Mouse (Mus musculus) neural tube, embryonic 12.5 days (tissue): Measurements from ENCODE around the gene Hoxa5. TPM values are rescaled to one million over a fixed set of nuclear protein-coding genes. Genes with fewer than 3 reads are reported as not detected.

Experiments
- ATAC-seq: fragments of 200-750 bp; cut with Nextera tagmentation; 2 replicates; pipeline ENCODE4 v1.8.0; 2017; ENCODE audit warnings: low read depth, mild to moderate bottlenecking, moderate TSS enrichment, moderate library complexity; ENCODE audit not compliant: low FRiP score
- H3K27ac ChIP-seq: fragments of 300-500 bp; sonication (generic); 2 replicates; pipeline ENCODE4 v1.5.1; 2016
- H3K27me3 ChIP-seq: fragments of 300-500 bp; sonication (generic); replicated peaks from 2 replicates; pipeline ENCODE4 v1.6.1; 2016; ENCODE audit warnings: mild to moderate bottlenecking
- H3K36me3 ChIP-seq: fragments of 300-500 bp; sonication (generic); 2 replicates; pipeline ENCODE4 v1.6.1; 2016; ENCODE audit warnings: mild to moderate bottlenecking
- H3K4me1 ChIP-seq: fragments of 300-500 bp; sonication (generic); 2 replicates; pipeline ENCODE4 v1.6.1; 2016
- H3K4me2 ChIP-seq: fragments of 300-500 bp; sonication (generic); replicated peaks from 2 replicates; pipeline ENCODE4 v1.6.1; 2016; ENCODE audit warnings: mild to moderate bottlenecking
- H3K4me3 ChIP-seq: fragments of 300-500 bp; sonication (generic); 2 replicates; pipeline ENCODE4 v1.5.1; 2016
- H3K9ac ChIP-seq: fragments of 300-500 bp; sonication (generic); 2 replicates; pipeline ENCODE4 v1.6.1; 2016; ENCODE audit warnings: mild to moderate bottlenecking
- H3K9me3 ChIP-seq: fragments of 300-500 bp; sonication (generic); 2 replicates; pipeline ENCODE4 v1.6.1; 2016; ENCODE audit warnings: mild to moderate bottlenecking
- WGBS: fragments of 180-500 bp; shearing (Covaris S2); methylation state at CpG from one replicate; pipeline ENCODE4 v1.1.7; 2016; 5-methylcytosine and 5-hydroxymethylcytosine counted together
- polyA plus RNA-seq: library from polyadenylated mRNA; unstranded; fragments of >200 nt; fragmentation: Nextera tagmentation; extraction: Ambion mirVana; gene quantifications from 2 replicates; pipeline ENCODE4 v1.2.1, GENCODE M21; 2016

Gene Hoxa5
- polyA plus RNA-seq, 1 experiment from 2014 or later: 72.6 TPM

- Histone ChIP-seq H3K9ac (peak overlapping the region; percentile 100), H3K9me3 (no peaks in the 10 kb centered on the region), H3K36me3 (peaks cover 32% of the 10 kb centered on the region), H3K27me3 (no peaks in the 10 kb centered on the region), H3K4me1 (peaks cover 47% of the 10 kb centered on the region), H3K4me2 (peak overlapping the region; percentile 99), H3K4me3 (peak overlapping the region; percentile 92), H3K27ac (peak overlapping the region; percentile 99)
- ATAC-seq: no peak
These were observed 3.2 kb upstream of the Hoxa5 start for GRCm38 (mm10) chr6:52207684-52207976.

- no peak for ATAC-seq
- Histone ChIP-seq H3K4me1 (peaks cover 52% of the 10 kb centered on the region), H3K27ac (peak overlapping the region; percentile 99), H3K4me3 (peak overlapping the region; percentile 92), H3K9me3 (no peaks in the 10 kb centered on the region), H3K4me2 (peak overlapping the region; percentile 99), H3K9ac (peak overlapping the region; percentile 100), H3K27me3 (no peaks in the 10 kb centered on the region), H3K36me3 (peaks cover 36% of the 10 kb centered on the region)
- 3% methylated on average over 4 of the region's 4 CpGs for WGBS
These were observed 2.7 kb upstream of the Hoxa5 start for GRCm38 (mm10) chr6:52206882-52207683.

DNA sequence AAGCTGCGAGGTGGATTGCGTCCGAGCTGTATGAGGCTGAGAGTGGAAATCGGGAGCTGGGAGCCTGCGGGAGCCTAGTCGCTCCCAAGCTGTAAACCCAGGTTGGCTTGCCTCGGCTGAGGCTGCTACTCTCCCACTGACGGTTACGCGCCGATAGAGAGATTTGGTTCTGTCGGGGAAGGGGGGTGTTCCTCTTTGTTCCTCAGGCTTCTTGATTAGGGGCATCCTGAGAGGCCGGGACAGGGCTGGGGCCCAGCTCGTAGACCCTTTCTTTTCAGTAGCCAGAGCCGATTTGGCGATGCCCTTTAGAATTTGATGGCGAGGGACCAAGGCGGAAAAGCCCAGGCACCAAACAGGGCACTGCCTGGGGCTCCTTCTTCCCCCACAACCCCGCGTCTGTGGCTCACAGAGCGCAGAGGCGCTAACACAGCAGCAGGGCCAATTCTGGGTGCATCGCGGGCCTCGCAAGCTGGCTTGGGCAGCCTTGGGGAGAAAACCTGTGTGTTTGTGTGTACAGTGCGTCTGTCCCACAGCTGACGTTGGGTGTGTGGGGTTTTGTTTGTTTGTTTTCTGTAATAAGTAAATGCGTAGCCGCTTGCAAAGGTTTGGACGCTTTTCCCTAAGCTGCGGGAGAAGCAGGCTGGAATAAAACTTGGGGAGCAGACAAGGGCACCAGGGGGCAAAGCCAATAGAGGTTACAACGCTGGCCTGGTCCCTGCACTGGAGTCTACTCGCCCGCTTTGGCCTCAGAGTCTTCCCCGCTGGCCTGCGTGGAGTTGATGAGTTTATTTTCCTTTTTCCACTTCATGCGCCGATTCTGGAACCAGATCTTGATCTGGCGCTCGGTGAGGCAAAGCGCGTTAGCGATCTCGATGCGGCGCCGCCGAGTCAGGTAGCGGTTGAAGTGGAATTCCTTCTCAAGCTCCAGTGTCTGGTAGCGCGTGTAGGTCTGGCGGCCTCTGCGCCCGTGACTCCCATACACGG, 1.5 kb upstream of the Hoxa5 start:
- Histone ChIP-seq H3K36me3 (peaks cover 44% of the 10 kb centered on the region), H3K4me2 (peak overlapping the region; percentile 99), H3K9ac (peak overlapping the region; percentile 100), H3K4me3 (peak overlapping the region; percentile 92), H3K27me3 (no peaks in the 10 kb centered on the region), H3K4me1 (peaks cover 62% of the 10 kb centered on the region), H3K9me3 (no peaks in the 10 kb centered on the region), H3K27ac (peak overlapping the region; percentile 99)
- ATAC-seq: no peak
- WGBS: 1% methylated on average over 55 of the region's 55 CpGs

GRCm38 (mm10) chr6:52205221-52205620, 834 bp upstream of the Hoxa5 start:
- Histone ChIP-seq H3K4me1 (peaks cover 69% of the 10 kb centered on the region), H3K9ac (peak overlapping the region; percentile 100), H3K4me2 (peak overlapping the region; percentile 99), H3K9me3 (no peaks in the 10 kb centered on the region), H3K27ac (peak overlapping the region; percentile 99), H3K36me3 (peaks cover 48% of the 10 kb centered on the region), H3K4me3 (peak overlapping the region; percentile 92), H3K27me3 (no peaks in the 10 kb centered on the region)
- WGBS: 1% methylated on average over 14 of the region's 14 CpGs
- ATAC-seq: no peak

DNA sequence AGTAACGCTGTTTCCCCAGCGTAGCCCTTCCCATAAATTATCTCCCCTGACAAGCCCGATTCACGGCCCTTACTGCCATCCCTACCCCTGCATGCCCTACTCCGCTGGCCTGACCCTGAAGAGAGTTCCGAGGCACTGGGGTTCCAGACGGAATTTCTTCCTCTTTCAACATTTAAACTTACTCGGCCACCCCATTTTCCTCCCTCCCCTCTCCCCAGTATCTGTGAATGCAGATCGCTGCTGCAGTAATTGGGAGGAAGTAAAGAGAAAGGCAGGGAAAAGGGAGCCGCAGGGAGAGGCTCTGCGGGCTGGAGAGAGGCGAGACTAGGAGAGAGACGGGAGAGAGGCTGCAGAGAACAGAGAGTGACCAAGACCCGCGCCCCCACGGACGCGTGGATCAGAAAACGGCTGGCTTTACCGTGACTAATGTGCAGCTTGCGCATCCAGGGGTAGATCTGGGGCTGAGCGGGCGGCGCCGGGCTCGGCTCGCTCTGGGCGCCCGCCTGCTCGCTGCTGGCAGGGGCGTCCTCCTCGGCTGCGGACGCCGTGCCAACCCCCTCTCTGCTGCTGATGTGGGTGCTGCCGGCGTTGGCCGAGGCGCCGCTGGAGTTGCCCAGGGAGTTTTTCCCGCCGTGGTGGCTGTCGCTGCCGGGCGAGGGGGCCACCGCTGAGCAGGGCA, 877 bp downstream of the Hoxa5 start:
- H3K9ac ChIP-seq: peak overlapping the region; percentile 100
- no peaks in the 10 kb centered on the region for H3K9me3 ChIP-seq
- under 1% methylated on average over 46 of the region's 46 CpGs for WGBS
- H3K27me3 ChIP-seq: no peaks in the 10 kb centered on the region
- peaks cover 48% of the 10 kb centered on the region for H3K36me3 ChIP-seq
- ATAC-seq: peak; percentile 49
- peak overlapping the region; percentile 99 for H3K27ac ChIP-seq
- peak overlapping the region; percentile 92 for H3K4me3 ChIP-seq
- H3K4me1 ChIP-seq: peaks cover 82% of the 10 kb centered on the region
- peak overlapping the region; percentile 99 for H3K4me2 ChIP-seq

- no peak for ATAC-seq
- H3K9ac ChIP-seq: peak overlapping the region; percentile 100
- WGBS: 2% methylated on average over 10 of the region's 10 CpGs
These were observed 1.3 kb downstream of the Hoxa5 start for GRCm38 (mm10) chr6:52203121-52203370.

GRCm38 (mm10) chr6:52202362-52203120, 1.8 kb downstream of the Hoxa5 start:
- Histone ChIP-seq H3K4me3 (peak overlapping the region; percentile 92), H3K27ac (peak overlapping the region; percentile 99), H3K9ac (peak overlapping the region; percentile 100), H3K27me3 (no peaks in the 10 kb centered on the region), H3K36me3 (peaks cover 48% of the 10 kb centered on the region), H3K9me3 (no peaks in the 10 kb centered on the region), H3K4me1 (peaks cover 84% of the 10 kb centered on the region), H3K4me2 (peak overlapping the region; percentile 99)
- 3% methylated on average over 22 of the region's 22 CpGs for WGBS
- no peak for ATAC-seq

More at GRCm38 (mm10) chr6:52203121-52203370, 1.3 kb downstream of the Hoxa5 start:
- peak overlapping the region; percentile 99 for H3K4me2 ChIP-seq
- H3K27me3 ChIP-seq: no peaks in the 10 kb centered on the region
- peak overlapping the region; percentile 92 for H3K4me3 ChIP-seq
- H3K27ac ChIP-seq: peak overlapping the region; percentile 99
- peaks cover 48% of the 10 kb centered on the region for H3K36me3 ChIP-seq
- H3K4me1 ChIP-seq: peaks cover 83% of the 10 kb centered on the region
- no peaks in the 10 kb centered on the region for H3K9me3 ChIP-seq

DNA sequence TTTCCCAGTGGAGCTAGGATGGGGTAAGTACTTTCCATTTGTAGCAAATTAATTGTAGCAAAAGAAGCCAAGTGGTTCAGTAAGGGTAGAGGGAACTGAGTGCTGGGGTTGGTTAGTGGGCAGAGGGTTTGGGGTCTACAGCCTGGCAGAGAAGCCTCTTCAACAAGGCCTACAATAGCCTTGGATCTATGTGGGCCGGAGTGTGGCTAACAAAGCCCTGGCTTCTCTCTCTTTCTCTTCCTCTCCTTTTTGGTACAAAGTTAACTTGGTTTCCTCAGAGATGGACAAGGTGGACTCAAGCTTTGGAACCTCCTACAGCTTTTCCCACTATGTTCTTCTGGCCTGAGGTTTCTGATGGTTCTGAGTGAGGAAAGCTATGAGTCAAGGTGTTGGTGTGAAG, 3.1 kb downstream of the Hoxa5 start:
- Histone ChIP-seq H3K27ac (peak overlapping the region; percentile 80), H3K4me3 (peak overlapping the region; percentile 41), H3K9me3 (no peaks in the 10 kb centered on the region), H3K4me1 (peaks cover 84% of the 10 kb centered on the region), H3K27me3 (no peaks in the 10 kb centered on the region), H3K4me2 (peak overlapping the region; percentile 99), H3K9ac (peak overlapping the region; percentile 100), H3K36me3 (peaks cover 45% of the 10 kb centered on the region)
- 4% methylated on average over 1 of the region's 1 CpGs for WGBS
- no peak for ATAC-seq

GRCm38 (mm10) chr6:52200751-52201250, 3.6 kb downstream of the Hoxa5 start:
- H3K9ac ChIP-seq: peak overlapping the region; percentile 100
- peak overlapping the region; percentile 99 for H3K4me2 ChIP-seq
- no peaks in the 10 kb centered on the region for H3K9me3 ChIP-seq
- no peak for ATAC-seq
- peaks cover 84% of the 10 kb centered on the region for H3K4me1 ChIP-seq
- H3K27ac ChIP-seq: peak overlapping the region; percentile 80
- peak overlapping the region; percentile 41 for H3K4me3 ChIP-seq
- H3K27me3 ChIP-seq: no peaks in the 10 kb centered on the region
- H3K36me3 ChIP-seq: peaks cover 41% of the 10 kb centered on the region
- WGBS: 4% methylated on average over 10 of the region's 10 CpGs

GRCm38 (mm10) chr6:52200073-52200750, 4.2 kb downstream of the Hoxa5 start:
- Histone ChIP-seq H3K4me3 (peak overlapping the region; percentile 41), H3K9ac (peak overlapping the region; percentile 100), H3K36me3 (peaks cover 35% of the 10 kb centered on the region), H3K9me3 (no peaks in the 10 kb centered on the region), H3K4me1 (peaks cover 82% of the 10 kb centered on the region), H3K27me3 (no peaks in the 10 kb centered on the region), H3K4me2 (peak overlapping the region; percentile 99), H3K27ac (peak overlapping the region; percentile 80)
- WGBS: 3% methylated on average over 30 of the region's 30 CpGs
- no peak for ATAC-seq

- peak; percentile 58; the same call in 1 of the 2 replicates for ATAC-seq
- Histone ChIP-seq H3K27ac (peak overlapping the region; percentile 87), H3K4me2 (peak overlapping the region; percentile 99), H3K27me3 (no peaks in the 10 kb centered on the region), H3K36me3 (peaks cover 12% of the 10 kb centered on the region), H3K4me1 (peaks cover 89% of the 10 kb centered on the region), H3K4me3 (peak overlapping the region; percentile 29; the same call in 1 of the 2 replicates), H3K9ac (peak overlapping the region; percentile 100), H3K9me3 (no peaks in the 10 kb centered on the region)
- under 1% methylated on average over 10 of the region's 10 CpGs for WGBS
These were observed 7.1 kb downstream of the Hoxa5 start for GRCm38 (mm10) chr6:52197271-52197670.
